Mouse (Mus musculus) brain, embryonic 14.5 days (tissue): ENCODE results near the gene Ptpn11. TPM values are rescaled to one million over a fixed set of nuclear protein-coding genes. Genes with fewer than 3 reads are reported as not detected.
A peak's percentile ranks its signal among the peaks of the same experiment; 100 is the strongest.

Source experiments
- DNase-seq: peaks from one replicate; pipeline ENCODE4 v3.0.0-alpha.2; 2011; ENCODE audit warnings: low read depth
- CTCF ChIP-seq: fragments of 200-500 bp; IDR thresholded peaks from 2 replicates; pipeline ENCODE4 v1.5.1; 2012; ENCODE audit warnings: inconsistent platforms, mild to moderate bottlenecking, moderate library complexity, borderline replicate concordance; ENCODE audit not compliant: insufficient read depth, insufficient read length; ENCODE audit errors: extremely low read depth
- POLR2A ChIP-seq: fragments of 200-500 bp; IDR thresholded peaks from 2 replicates; pipeline ENCODE4 v1.6.1; 2012; ENCODE audit warnings: mild to moderate bottlenecking, inconsistent platforms, borderline replicate concordance; ENCODE audit not compliant: poor library complexity, insufficient read depth, insufficient read length, severe bottlenecking; ENCODE audit errors: extremely low read depth
- polyA plus RNA-seq: library from polyadenylated mRNA; depleted of rRNA; stranded (reverse); fragments of >200 nt; gene quantifications from 2 replicates; pipeline ENCODE4 v1.2.3, GENCODE M21; 2012

The Ptpn11 gene
- polyA plus RNA-seq, 1 experiment = 58.5 TPM

- DNase-seq = no peak
These were observed 2.0 kb downstream of the Ptpn11 start for GRCm38 (mm10) chr5:121189182-121189581.

GRCm38 (mm10) chr5:121188265-121188664, 2.9 kb downstream of the Ptpn11 start:
- TF ChIP-seq POLR2A = no peak
- no peak for TF ChIP-seq CTCF
- DNase-seq = no peak

More at GRCm38 (mm10) chr5:121189182-121189581, 2.0 kb downstream of the Ptpn11 start:
- TF ChIP-seq CTCF (no peak), POLR2A (no peak)

GRCm38 (mm10) chr5:121187580-121188001, 3.6 kb downstream of the Ptpn11 start:
- no peak for DNase-seq
- TF ChIP-seq CTCF (no peak), POLR2A (no peak)

GRCm38 (mm10) chr5:121184945-121185551, 6.1 kb downstream of the Ptpn11 start:
- TF ChIP-seq POLR2A = no peak
- no peak for TF ChIP-seq CTCF
- peak; percentile 45 for DNase-seq

GRCm38 (mm10) chr5:121184375-121184774, 6.8 kb downstream of the Ptpn11 start:
- no peak for DNase-seq
- TF ChIP-seq CTCF (no peak), POLR2A (no peak)

- DNase-seq = peak; percentile 6
- no peak for TF ChIP-seq CTCF
- no peak for TF ChIP-seq POLR2A
These were observed 7.9 kb downstream of the Ptpn11 start for GRCm38 (mm10) chr5:121183269-121183668.

GRCm38 (mm10) chr5:121179077-121179857, 11.9 kb downstream of the Ptpn11 start:
- TF ChIP-seq CTCF = no peak
- TF ChIP-seq POLR2A = no peak

GRCm38 (mm10) chr5:121172835-121173234, 18.4 kb downstream of the Ptpn11 start:
- TF ChIP-seq CTCF (peak; percentile 38; the same call in 1 of the 2 replicates), POLR2A (no peak)
- peak; percentile 67 for DNase-seq

More at GRCm38 (mm10) chr5:121179077-121179857, 11.9 kb downstream of the Ptpn11 start:
- peak; percentile 72 for DNase-seq

GRCm38 (mm10) chr5:121169588-121169987, 21.6 kb downstream of the Ptpn11 start:
- TF ChIP-seq CTCF = no peak
- DNase-seq = no peak

- TF ChIP-seq POLR2A (no peak), CTCF (no peak)
- DNase-seq = no peak
These were observed 24.3 kb downstream of the Ptpn11 start for GRCm38 (mm10) chr5:121166884-121167283.

- no peak for DNase-seq
- TF ChIP-seq CTCF (no peak), POLR2A (no peak)
These were observed 28.3 kb downstream of the Ptpn11 start for GRCm38 (mm10) chr5:121162923-121163322.

- TF ChIP-seq POLR2A = no peak
- peak; percentile 42 for DNase-seq
These were observed 28.9 kb downstream of the Ptpn11 start for GRCm38 (mm10) chr5:121162285-121162684.

GRCm38 (mm10) chr5:121158966-121159365, 32.2 kb downstream of the Ptpn11 start:
- no peak for TF ChIP-seq POLR2A
- TF ChIP-seq CTCF = no peak

GRCm38 (mm10) chr5:121157489-121157888, 33.7 kb downstream of the Ptpn11 start:
- DNase-seq = no peak
- TF ChIP-seq CTCF (no peak), POLR2A (no peak)

More at GRCm38 (mm10) chr5:121158966-121159365, 32.2 kb downstream of the Ptpn11 start:
- DNase-seq = no peak
